10 mouse cellular contexts compared by ENCODE assay signal in the genomic region with DNA sequence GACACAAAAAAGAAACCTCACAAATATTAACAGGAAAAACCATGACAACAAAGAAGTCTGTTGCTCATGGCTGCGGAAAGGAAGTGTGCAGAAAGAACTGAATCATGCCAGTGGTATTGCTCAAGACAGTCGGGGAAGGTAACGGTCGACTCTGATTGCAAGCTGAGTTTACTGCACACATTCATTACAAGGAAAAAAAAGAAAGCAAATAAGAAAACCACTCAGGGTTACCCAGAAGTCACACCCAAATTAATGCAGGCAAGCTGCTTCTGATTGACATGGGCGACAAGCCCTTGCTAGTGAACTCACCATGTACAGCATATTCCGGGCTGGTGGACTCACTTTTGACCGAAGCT. TPM values are rescaled to one million over a fixed set of nuclear protein-coding genes. Genes with fewer than 3 reads are reported as not detected.
DNase-seq lines count a peak whose midpoint lies in the region; ATAC-seq and TF ChIP-seq lines count a peak whose summit lies in the region.
"Had no signal": no experiment of that assay in that cellular context is flagged by ENCODE, and none has a peak within 500 bp of the region (broad histone marks: within the 10 kb centered on the region; RNA-seq: fewer than 3 reads in every experiment).

No protein-coding gene starts in this region.

- DNase-seq in A20 (ENCODE audit: low read depth, low spot score): peak; percentile 79
- DNase-seq in CH12.LX (ENCODE audit: extremely low read depth): peak; percentile 53
- DNase-seq in naive thymus-derived CD4-positive, alpha-beta T cell, adult 2 months (ENCODE audit: low read depth): peak; percentile 67
- no peak for DNase-seq in cerebellum, adult 2 months
- DNase-seq in limb, embryonic 10.5 days (ENCODE audit: low spot score): no peak
- DNase-seq in urinary bladder, adult 18-20 months (ENCODE audit: low spot score in 2 of 2): no peak
- DNase-seq: gastrocnemius, postnatal 25 days; midbrain, embryonic 14.5 days had no signal

- no peak for TF ChIP-seq RAD21 in CH12.LX (IDR thresholded peaks at IDR 0.05; ENCODE audit: low read depth, low read length)

- peak overlapping the region; percentile 100 for H3K27ac ChIP-seq in CH12.LX (ENCODE audit: insufficient read depth, low read depth)
- 0 out of 2 replicates have a peak overlapping the region, but pooled peaks have one; percentile 21 for H3K27ac ChIP-seq in intestine, postnatal 0 days (ENCODE audit: low read depth, low read length)
- no peak overlapping the region for H3K27ac ChIP-seq in cerebellum, adult 2 months (ENCODE audit: insufficient read depth, low read length)
- no peak overlapping the region for H3K27ac ChIP-seq in limb, embryonic 10.5 days
- H3K27ac ChIP-seq: hindbrain, embryonic 15.5 days had no signal

- dilution Hi-C loops in CH12.LX (cut with MboI; ENCODE audit: extremely low pct_ligation_motif_present, extremely low pct_unique_long_range_greater_than_20kb, low sequenced_read_pairs): no loop called here

- no peak for TF ChIP-seq POLR2A in CH12.LX (IDR thresholded peaks at IDR 0.05; ENCODE audit: low read depth, low read length)
- TF ChIP-seq POLR2A in cerebellum, adult 2 months (IDR thresholded peaks at IDR 0.05; ENCODE audit: borderline replicate concordance, insufficient read depth, low read length): no peak

- peak; percentile 61 for ATAC-seq in intestine, postnatal 0 days

- peaks cover 54% of the 10 kb centered on the region for H3K79me2 ChIP-seq in CH12.LX (replicated peaks; ENCODE audit: control insufficient read depth, extremely low read depth, insufficient read depth, poor library complexity, severe bottlenecking)

- in situ Hi-C loops in CH12.LX (cut with MboI; ENCODE audit: low pct_ligation_motif_present, low pct_unique_long_range_greater_than_20kb, low sequenced_read_pairs): no loop called here

- H3K4me3 ChIP-seq in CH12.LX (replicated peaks in 1 of 3; ENCODE audit: low read depth in 2 of 3, low read length in 2 of 3, poor library complexity in 1 of 3): peak overlapping the region; percentile 72 to 96 (median 85)
- peak overlapping the region; percentile 18 for H3K4me3 ChIP-seq in intestine, postnatal 0 days (ENCODE audit: low read depth, low read length)
- no peak overlapping the region for H3K4me3 ChIP-seq in cerebellum, adult 2 months (replicated peaks; ENCODE audit: insufficient read depth, low read depth, low read length)
- H3K4me3 ChIP-seq in limb, embryonic 10.5 days: no peak overlapping the region
- H3K4me3 ChIP-seq: hindbrain, embryonic 15.5 days had no signal

- peaks cover 20 to 29% of the 10 kb centered on the region in 2 experiments for H3K36me3 ChIP-seq in CH12.LX (replicated peaks in 1 of 2; ENCODE audit: control insufficient read depth in 1 of 2, insufficient read depth in 1 of 2, low read length in 1 of 2)
- H3K36me3 ChIP-seq in intestine, postnatal 0 days (ENCODE audit: control insufficient read depth, insufficient read depth): no peaks in the 10 kb centered on the region
- no peaks in the 10 kb centered on the region for H3K36me3 ChIP-seq in limb, embryonic 10.5 days
- H3K36me3 ChIP-seq: hindbrain, embryonic 15.5 days had no signal

- 0 out of 2 replicates have a peak overlapping the region, but pooled peaks have one; percentile 31 for H3K4me2 ChIP-seq in CH12.LX (ENCODE audit: insufficient read depth, low read depth, poor library complexity, severe bottlenecking)
- H3K4me2 ChIP-seq in intestine, postnatal 0 days (replicated peaks; ENCODE audit: low read depth): peak overlapping the region; percentile 48
- H3K4me2 ChIP-seq: hindbrain, embryonic 15.5 days had no signal

- no peaks in the 10 kb centered on the region for H3K9me3 ChIP-seq in CH12.LX (replicated peaks; ENCODE audit: low read length)
- no peaks in the 10 kb centered on the region for H3K9me3 ChIP-seq in intestine, postnatal 0 days (ENCODE audit: control insufficient read depth)
- no peaks in the 10 kb centered on the region for H3K9me3 ChIP-seq in limb, embryonic 10.5 days (replicated peaks)
- H3K9me3 ChIP-seq: hindbrain, embryonic 15.5 days had no signal

- no peak for TF ChIP-seq EP300 in CH12.LX (IDR thresholded peaks at IDR 0.05; ENCODE audit: low read length)

- no peaks in the 10 kb centered on the region for H3K27me3 ChIP-seq in CH12.LX (replicated peaks)
- H3K27me3 ChIP-seq in intestine, postnatal 0 days (replicated peaks; ENCODE audit: control insufficient read depth, insufficient read depth, low read length): no peaks in the 10 kb centered on the region
- no peaks in the 10 kb centered on the region for H3K27me3 ChIP-seq in cerebellum, adult 2 months (ENCODE audit: control insufficient read depth, insufficient read depth, low read length)
- H3K27me3 ChIP-seq in limb, embryonic 10.5 days (ENCODE audit: low read depth, poor library complexity, severe bottlenecking): no peaks in the 10 kb centered on the region
- H3K27me3 ChIP-seq: hindbrain, embryonic 15.5 days had no signal

- H3K9ac ChIP-seq in CH12.LX (ENCODE audit: insufficient read depth, low read depth): peak overlapping the region; percentile 100
- no peak overlapping the region for H3K9ac ChIP-seq in intestine, postnatal 0 days (ENCODE audit: low read depth, low read length)
- H3K9ac ChIP-seq: hindbrain, embryonic 15.5 days had no signal

- no peak for TF ChIP-seq CTCF in CH12.LX (conservative IDR thresholded peaks at IDR 0.05 in 1 of 2, IDR thresholded peaks at IDR 0.05 in 1 of 2; ENCODE audit: low read depth in 2 of 2, low read length in 2 of 2)
- no peak for TF ChIP-seq CTCF in intestine, postnatal 0 days (IDR thresholded peaks at IDR 0.05; ENCODE audit: low read depth)
- no peak for TF ChIP-seq CTCF in cerebellum, adult 2 months (IDR thresholded peaks at IDR 0.05; ENCODE audit: borderline replicate concordance, insufficient read depth, low read depth, low read length)

- peaks cover 5 to 34% of the 10 kb centered on the region in 2 experiments; a peak in 3 of 4 replicates for H3K4me1 ChIP-seq in CH12.LX (ENCODE audit: control insufficient read depth in 1 of 2, insufficient read depth in 2 of 2)
- no peaks in the 10 kb centered on the region for H3K4me1 ChIP-seq in intestine, postnatal 0 days (replicated peaks; ENCODE audit: control insufficient read depth, insufficient read depth, low read length)
- H3K4me1 ChIP-seq in cerebellum, adult 2 months (ENCODE audit: control insufficient read depth, insufficient read depth, low read length): no peaks in the 10 kb centered on the region
- peaks cover 3% of the 10 kb centered on the region; the same call in 1 of the 2 replicates for H3K4me1 ChIP-seq in limb, embryonic 10.5 days
- H3K4me1 ChIP-seq: hindbrain, embryonic 15.5 days had no signal

- 38% methylated on average over 7 of the region's 7 CpGs for WGBS in intestine, postnatal 0 days
- WGBS in cerebellum, adult 2 months: 91% methylated on average over 7 of the region's 7 CpGs
- WGBS in limb, embryonic 10.5 days: 90% methylated on average over 7 of the region's 7 CpGs

TF ChIP-seq in CH12.LX, 34 proteins besides CTCF, POLR2A, EP300 and RAD21:
- TF ChIP-seq JUND (conservative IDR thresholded peaks at IDR 0.05; ENCODE audit: low read depth, low read length): no peak
- TF ChIP-seq POLR2AphosphoS2 (IDR thresholded peaks at IDR 0.05; ENCODE audit: low read depth, low read length): no peak
- no peak for TF ChIP-seq USF1 (IDR thresholded peaks at IDR 0.05; ENCODE audit: low read depth, low read length)
- no peak for TF ChIP-seq USF2 (conservative IDR thresholded peaks at IDR 0.05; ENCODE audit: low read depth, low read length)
- TF ChIP-seq ZMIZ1 (IDR thresholded peaks at IDR 0.05; ENCODE audit: low read depth, low read length): no peak
- TF ChIP-seq CHD1 (IDR thresholded peaks at IDR 0.05; ENCODE audit: low read depth, low read length): no peak; the same call in 1 of the 2 replicates
- no peak for TF ChIP-seq GABPA (IDR thresholded peaks at IDR 0.05; ENCODE audit: insufficient replicate concordance, low read depth, low read length)
- TF ChIP-seq IRF4 (IDR thresholded peaks at IDR 0.05; ENCODE audit: low read depth, low read length): no peak
- no peak for TF ChIP-seq PAX5 (IDR thresholded peaks at IDR 0.05; ENCODE audit: low read length)
- no peak for TF ChIP-seq SMC3 (IDR thresholded peaks at IDR 0.05; ENCODE audit: low read depth, low read length)
- TF ChIP-seq E2F4 (IDR thresholded peaks at IDR 0.05; ENCODE audit: insufficient replicate concordance, low read depth, low read length): no peak
- TF ChIP-seq MXI1 (IDR thresholded peaks at IDR 0.05; ENCODE audit: low read depth, low read length): no peak
- no peak for TF ChIP-seq TCF12 (IDR thresholded peaks at IDR 0.05; ENCODE audit: low read depth, low read length)

RNA-seq across cellular contexts. Expression of a gene that starts 5.9 kb away (rescaled TPM):
- total RNA-seq in CH12.LX (2012; rRNA removed): 341 and 362 TPM in 2 replicates
- 907 and 1,004 TPM in 2 replicates for total RNA-seq in CH12.LX (2014; rRNA removed)
- polyA plus RNA-seq in CH12.LX (2012; ENCODE audit: insufficient read length, low read depth): 471 and 472 TPM in 2 replicates
- polyA plus RNA-seq in intestine, postnatal 0 days (2015; fragmentation: Nextera tagmentation; extraction: Ambion mirVana): 8.9 and 11.8 TPM in 2 replicates
- polyA plus RNA-seq in cerebellum, adult 2 months (2012; rRNA removed): 0.36 and 0.63 TPM in 2 replicates
- polyA plus RNA-seq in limb, embryonic 10.5 days (2016; fragmentation: Nextera tagmentation; extraction: Ambion mirVana): 0.78 and 1.2 TPM in 2 replicates
- total RNA-seq: gastrocnemius, postnatal 25 days had no signal

RNA-seq across cellular contexts. Expression of a gene that starts 24.1 kb away (rescaled TPM):
- total RNA-seq in CH12.LX (2012; rRNA removed): 56.9 and 72.5 TPM in 2 replicates
- 108 and 124 TPM in 2 replicates for total RNA-seq in CH12.LX (2014; rRNA removed)
- 58.7 and 68.7 TPM in 2 replicates for polyA plus RNA-seq in CH12.LX (2012; ENCODE audit: insufficient read length, low read depth)
- 12.7 and 13.6 TPM in 2 replicates for polyA plus RNA-seq in intestine, postnatal 0 days (2015; fragmentation: Nextera tagmentation; extraction: Ambion mirVana)
- polyA plus RNA-seq in cerebellum, adult 2 months (2012; rRNA removed): 30.3 and 31.3 TPM in 2 replicates
- 53.3 and 58.7 TPM in 2 replicates for polyA plus RNA-seq in limb, embryonic 10.5 days (2016; fragmentation: Nextera tagmentation; extraction: Ambion mirVana)

Comparison
In these comparisons a context has a peak if more than half of its experiments do, and no peak if none do; other contexts are left out.
1. DNase-seq: peak in A20 (single experiment), CH12.LX (single experiment) and naive thymus-derived CD4-positive, alpha-beta T cell, adult 2 months (single experiment); none in cerebellum, adult 2 months (0 of 2), limb, embryonic 10.5 days (single experiment) and urinary bladder, adult 18-20 months (0 of 2).
2. H3K27ac ChIP-seq: peak in CH12.LX (single experiment) and intestine, postnatal 0 days (single experiment); none in cerebellum, adult 2 months (single experiment) and limb, embryonic 10.5 days (single experiment).
3. H3K4me3 ChIP-seq: peak in CH12.LX (3 of 3) and intestine, postnatal 0 days (single experiment); none in cerebellum, adult 2 months (single experiment) and limb, embryonic 10.5 days (single experiment).
4. RNA of a gene that starts 5.9 kb away (polyA plus RNA-seq): 471 to 472 TPM in CH12.LX; 8.9 to 11.8 TPM in intestine, postnatal 0 days, 0.78 to 1.2 TPM in limb, embryonic 10.5 days and 0.36 to 0.63 TPM in cerebellum, adult 2 months; every median in the first group is over 10 times any median in the second.